Mouse (Mus musculus) lung, postnatal 4 days (tissue): ENCODE measurements around the gene Hephl1.
A peak's percentile ranks its signal among the peaks of the same experiment; 100 is the strongest.

ENCODE experiments used
- DNase-seq, 2 experiments: peaks; one replicate each; pipeline ENCODE4 v3.0.0; 2021

Gene Hephl1

GRCm38 (mm10) chr9:15045740-15046139 lies 66.2 kb downstream of the Hephl1 start:
- DNase-seq, result no peak

DNA sequence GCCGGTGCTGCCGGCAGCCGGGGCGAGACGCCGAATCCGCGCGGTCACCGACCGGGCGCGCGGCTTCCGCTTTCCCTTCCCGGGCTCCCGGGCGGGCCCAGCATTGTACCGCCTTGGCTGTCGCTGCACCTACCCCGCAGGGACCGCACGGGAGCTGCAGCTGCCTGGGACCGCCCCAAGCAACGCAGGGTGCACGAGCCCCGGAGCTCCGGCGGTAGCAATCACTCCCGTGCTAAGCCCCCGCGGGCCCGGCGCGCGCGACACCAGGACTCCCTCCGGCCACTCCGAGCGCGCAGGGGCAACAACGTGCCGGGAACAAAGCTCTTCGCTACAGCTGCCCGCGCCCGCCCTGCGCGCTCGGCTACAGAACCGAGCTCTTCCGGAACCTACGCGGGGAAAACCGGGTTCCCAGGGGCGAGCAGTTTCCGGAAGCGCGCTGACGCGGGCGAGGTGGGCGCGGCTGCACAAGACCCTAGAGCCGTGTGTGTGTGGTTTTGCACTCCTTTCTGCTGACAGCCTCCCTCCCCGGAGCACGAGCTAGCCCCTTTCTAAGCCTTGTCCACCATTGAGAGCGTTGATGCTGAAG lies 66.7 kb downstream of the Hephl1 start, which contains the start of gene Panx1:
Gene Panx1, minus strand, starts transcription at position 395 of the 586 bp plus-strand sequence.
- DNase-seq, result peak; percentile 76 to 87

- no peak for DNase-seq
These were observed 67.4 kb downstream of the Hephl1 start for GRCm38 (mm10) chr9:15044391-15045083.

- no peak for DNase-seq
These were observed 70.4 kb downstream of the Hephl1 start for GRCm38 (mm10) chr9:15041556-15041955.

- no peak for DNase-seq
These were observed 72.1 kb downstream of the Hephl1 start for GRCm38 (mm10) chr9:15039848-15040247.

- DNase-seq, result peak in 1 of 2 experiments; percentile 13
These were observed 74.2 kb downstream of the Hephl1 start for GRCm38 (mm10) chr9:15037704-15038103.

DNA sequence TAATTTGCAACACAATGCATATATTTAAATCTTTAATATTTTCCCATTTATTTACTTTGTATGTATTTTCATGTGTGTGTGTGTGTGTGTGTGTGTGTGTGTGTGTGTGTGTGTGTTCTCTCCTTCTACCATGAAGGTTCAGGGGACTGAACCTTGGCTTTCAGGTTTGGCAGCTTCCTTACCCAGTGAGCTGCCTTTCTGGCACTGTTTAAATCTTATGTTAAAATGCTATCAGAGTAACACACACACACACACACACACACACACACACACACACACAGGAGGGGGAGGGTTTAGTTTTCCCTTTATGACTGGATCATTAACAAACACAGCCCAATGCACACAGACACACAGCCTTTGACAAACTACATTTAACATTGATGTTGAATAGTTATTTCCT lies 74.7 kb downstream of the Hephl1 start:
- DNase-seq, result no peak

DNA sequence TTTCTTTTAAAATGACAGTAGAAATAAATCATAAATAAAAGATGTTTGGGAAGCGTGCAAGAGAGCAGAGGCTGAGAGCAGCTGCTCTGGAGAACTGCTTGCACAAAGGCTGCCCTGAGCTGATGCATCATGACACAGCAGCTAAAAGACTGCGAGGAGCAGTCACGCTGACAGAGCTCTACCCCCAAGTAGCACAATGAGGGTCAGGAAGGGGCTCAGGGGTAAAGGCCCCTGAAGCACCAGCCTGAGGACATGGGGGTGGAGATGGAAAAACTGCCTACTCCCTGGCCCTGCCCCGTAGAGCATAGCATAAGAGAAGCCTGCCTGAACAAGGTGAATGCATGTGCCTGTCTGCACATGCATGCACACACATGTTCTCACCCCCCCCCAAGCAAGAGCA lies 75.1 kb downstream of the Hephl1 start:
- no peak for DNase-seq

DNA sequence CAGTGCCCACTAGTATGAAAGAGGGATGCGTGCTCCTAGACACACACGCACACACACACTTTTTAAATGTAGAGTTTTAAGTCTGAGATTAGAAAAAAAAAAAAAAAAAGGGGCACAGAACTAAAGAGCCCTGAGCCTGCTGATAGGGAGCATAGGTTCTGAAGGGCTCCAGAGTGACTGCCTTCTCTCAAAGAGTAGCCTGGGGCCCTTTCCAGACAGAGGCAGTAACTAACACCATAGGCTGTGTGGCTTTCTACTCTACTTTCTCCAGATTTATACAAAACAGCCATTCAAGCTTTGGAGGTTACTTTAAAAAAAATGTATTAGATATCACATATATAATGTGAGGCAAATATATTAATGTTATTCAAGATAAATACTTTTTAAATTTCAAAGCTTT lies 75.5 kb downstream of the Hephl1 start:
- no peak for DNase-seq

DNA sequence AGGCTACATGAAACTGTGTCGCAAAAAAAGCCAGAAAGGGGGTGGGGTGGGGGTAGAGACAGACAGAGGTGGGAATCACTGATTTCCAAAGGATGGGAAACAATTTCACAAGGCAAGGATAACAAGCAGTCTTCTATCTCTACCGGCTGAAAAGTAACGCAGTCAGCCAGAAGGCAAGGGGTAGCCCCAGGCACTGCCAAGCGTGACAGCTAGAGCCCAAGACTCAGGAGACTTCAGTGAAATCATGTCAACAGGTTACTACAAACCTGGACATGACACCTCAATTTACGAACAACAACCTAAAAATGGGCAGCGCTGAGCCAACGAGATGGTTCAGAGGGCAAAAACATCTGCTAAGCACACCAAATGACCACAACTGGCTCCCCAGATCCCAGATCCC lies 75.9 kb downstream of the Hephl1 start:
- DNase-seq, result no peak

DNA sequence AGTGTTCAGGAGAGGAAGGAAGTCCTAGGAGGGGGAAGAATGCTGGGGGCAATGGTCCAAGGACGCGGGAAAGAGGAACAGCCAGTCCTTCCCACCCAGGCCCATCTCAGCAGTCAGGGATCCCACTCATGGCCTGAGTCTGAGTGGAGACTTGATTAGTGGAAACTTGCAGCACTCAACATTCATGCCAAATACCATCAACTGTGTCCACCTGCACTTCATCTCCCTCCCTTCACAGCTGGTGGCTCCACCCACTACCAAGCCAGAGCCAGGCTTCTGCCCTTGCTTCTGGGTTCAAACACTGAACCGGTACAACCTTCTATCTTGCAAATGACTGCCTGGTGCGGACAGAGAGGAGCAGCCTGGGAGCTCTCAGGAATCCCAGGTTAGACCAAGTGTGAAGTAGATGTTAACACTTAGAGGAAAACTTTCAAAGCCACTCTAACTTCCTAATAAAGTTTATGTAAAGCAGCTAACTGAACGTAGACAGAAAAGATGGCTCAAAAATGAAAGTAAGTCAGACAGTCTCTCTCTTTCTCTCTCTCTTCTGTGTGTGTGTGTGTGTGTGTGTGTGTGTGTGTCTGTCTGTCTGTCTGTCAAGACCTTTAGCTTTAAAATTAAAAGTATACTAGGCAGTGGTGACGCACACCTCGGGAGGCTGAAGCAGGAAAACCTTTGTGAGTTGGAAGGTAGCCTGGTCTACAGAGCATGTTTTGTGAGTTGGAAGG lies 77.2 kb downstream of the Hephl1 start:
- DNase-seq, result peak; percentile 64 to 69

GRCm38 (mm10) chr9:15033568-15034160 lies 78.2 kb downstream of the Hephl1 start:
- DNase-seq, result peak; percentile 31 to 49

DNA sequence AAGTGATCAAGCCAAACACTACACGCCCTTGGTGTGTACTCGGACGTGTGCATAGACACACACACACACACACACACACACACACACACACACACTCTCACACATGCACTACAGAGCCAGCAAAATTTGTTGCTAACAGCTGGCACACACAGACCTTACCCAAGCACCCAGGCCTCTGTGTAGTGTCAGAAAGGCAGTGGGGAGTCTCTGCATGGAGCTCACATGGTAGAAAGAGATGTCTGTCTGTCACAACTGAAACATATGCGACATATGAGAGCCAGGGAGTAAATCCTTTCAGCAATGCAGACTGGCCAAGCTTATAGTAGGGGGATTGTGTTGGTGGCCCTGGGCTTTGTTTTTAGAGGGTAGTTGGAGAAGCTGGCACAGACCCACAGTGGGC lies 79.1 kb downstream of the Hephl1 start:
- no peak for DNase-seq

DNA sequence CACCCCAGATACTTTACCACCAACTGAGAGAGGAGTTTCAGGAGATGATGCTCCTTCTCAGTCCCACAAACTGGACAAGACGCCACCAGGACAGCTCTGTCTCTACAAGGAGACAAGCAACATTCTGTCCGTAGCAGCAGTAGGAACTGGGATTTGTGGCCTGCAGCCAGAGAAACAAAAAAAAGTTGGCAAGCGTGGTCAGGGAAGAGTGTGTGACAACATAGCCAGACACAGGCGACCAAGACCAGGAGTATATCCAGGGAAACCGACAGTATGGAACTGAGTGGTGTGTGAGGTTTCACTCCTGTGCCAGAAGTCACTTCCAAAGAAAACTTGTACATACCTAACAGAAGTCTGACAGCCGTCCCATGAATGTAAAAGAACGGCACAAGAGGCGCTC lies 81.1 kb downstream of the Hephl1 start:
- peak; percentile 76 to 84 for DNase-seq

DNA sequence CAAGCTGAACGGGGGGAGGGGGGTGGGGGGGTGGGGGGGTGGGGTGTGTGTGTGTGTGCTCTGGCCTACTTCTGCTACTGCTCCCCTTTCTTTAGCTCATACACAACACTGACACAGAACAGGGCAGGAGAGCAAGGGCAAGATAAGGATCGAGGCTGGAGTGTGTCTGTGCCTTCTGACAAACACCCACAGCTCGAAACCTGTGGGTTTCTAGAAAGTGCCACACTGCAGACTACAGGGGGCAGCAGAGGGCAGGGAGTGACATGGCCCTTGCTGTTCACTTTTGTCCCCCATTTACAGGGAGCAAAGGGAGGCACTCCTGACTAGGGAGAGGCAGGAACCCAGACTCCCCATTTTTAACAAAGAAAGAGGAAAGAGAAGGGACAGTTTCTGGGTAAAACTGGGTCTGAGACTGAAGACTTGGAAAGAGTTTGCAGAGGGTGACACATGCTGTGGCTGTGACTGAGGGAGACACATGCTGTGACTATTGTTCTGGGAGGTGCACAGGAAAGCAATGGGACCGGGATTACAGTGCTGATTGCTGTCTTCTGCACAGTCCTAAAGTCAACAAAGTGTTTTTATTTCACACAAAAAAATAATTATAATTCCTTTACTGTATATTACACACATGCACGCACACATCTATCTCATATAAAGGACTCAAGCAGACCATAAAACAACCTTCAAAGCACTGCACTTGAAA lies 82.7 kb downstream of the Hephl1 start:
- DNase-seq, result peak; percentile 53 to 76

DNA sequence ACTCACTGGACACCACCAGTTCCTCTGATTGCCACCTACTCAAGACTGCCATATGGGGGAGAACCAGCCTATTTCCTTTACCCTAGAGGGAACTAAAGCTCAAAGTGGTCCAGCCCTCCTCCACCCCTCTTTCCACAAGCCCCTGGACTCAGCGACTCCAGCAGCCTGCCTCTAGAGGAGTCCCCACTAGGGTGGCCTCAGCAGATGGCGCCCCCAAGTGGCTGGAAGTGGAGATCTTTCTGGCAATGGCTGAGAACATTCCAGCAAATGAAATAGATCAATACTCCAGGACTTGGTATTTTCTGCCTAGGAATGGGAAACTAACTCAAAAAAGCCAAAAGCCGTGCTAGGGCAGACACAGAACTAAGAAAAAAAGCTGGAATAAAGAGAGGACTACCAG lies 84.2 kb downstream of the Hephl1 start:
- DNase-seq, result peak in 1 of 2 experiments; percentile 32

DNA sequence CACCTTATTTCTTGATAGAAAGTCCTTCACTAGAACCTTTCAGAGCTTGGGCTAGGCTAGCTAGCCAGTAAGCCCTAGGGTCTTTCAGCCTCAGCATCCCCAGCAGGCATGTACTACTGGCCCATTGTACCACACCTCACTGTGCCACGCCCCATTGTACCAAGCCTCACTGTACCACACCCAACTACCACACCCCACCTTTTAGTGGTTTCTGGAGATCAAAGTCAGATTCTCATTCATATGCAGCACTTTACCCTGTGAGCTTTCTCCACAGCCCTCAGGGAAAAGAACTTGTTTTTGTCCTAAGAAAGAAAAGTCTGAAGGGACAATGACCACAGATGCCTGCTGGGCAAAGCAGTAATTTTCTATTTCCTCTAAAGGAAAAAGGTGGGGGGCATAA lies 88.9 kb downstream of the Hephl1 start:
- no peak for DNase-seq

- no peak for DNase-seq
These were observed 90.8 kb downstream of the Hephl1 start for GRCm38 (mm10) chr9:15021156-15021555.

GRCm38 (mm10) chr9:15020561-15021080 lies 91.3 kb downstream of the Hephl1 start:
- DNase-seq, result no peak

GRCm38 (mm10) chr9:15018756-15019131 lies 93.2 kb downstream of the Hephl1 start:
- no peak for DNase-seq

DNA sequence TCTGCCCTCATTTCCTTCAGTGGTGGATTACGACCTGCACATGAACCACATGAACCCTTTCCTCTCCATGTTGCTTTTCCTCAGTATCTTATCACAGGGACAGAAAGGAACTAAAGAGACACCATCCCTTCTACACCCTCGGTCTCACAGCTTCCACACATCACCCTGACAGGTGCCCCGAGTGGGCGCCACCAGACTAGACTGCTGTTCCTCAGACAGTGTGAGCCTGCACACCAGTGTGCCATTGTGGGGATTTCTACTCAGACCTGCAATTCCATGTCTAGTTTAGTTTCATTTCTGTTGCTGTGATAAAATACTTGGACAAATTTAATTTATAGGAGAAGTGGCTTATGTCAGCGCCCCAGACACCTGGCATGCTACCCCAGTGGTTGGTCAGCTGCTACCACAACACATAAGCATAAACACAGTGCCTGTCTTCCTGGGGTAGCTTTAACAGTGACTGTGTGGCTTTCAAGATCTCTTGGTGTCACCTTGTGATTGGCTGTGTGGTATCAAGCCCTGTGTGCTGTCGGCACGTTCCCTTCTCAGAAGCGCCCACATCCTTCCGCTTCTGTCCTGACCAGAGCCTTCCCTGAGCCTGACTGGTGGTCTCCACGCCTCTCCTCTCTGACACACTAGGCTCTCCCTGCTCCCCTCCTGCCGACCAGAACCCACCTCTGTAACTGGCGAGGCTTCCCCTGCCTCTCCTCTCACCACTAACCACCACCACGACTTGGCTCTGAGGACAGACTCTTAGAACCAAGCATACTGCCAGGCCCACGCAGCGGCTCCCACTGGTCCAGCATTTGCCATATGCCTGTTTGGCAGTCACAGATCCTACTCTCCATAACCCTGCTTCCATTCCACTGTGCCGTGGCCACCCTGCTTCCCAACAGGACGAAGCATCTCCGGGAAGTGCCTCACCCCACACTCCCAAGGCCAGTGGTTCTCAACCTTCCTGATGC lies 93.8 kb downstream of the Hephl1 start:
- DNase-seq, result peak in 1 of 2 experiments; percentile 19
